Mouse (Mus musculus): ENCODE results near the gene B4galnt3.
A peak's percentile ranks its signal among the peaks of the same experiment; 100 is the strongest.

DNA sequence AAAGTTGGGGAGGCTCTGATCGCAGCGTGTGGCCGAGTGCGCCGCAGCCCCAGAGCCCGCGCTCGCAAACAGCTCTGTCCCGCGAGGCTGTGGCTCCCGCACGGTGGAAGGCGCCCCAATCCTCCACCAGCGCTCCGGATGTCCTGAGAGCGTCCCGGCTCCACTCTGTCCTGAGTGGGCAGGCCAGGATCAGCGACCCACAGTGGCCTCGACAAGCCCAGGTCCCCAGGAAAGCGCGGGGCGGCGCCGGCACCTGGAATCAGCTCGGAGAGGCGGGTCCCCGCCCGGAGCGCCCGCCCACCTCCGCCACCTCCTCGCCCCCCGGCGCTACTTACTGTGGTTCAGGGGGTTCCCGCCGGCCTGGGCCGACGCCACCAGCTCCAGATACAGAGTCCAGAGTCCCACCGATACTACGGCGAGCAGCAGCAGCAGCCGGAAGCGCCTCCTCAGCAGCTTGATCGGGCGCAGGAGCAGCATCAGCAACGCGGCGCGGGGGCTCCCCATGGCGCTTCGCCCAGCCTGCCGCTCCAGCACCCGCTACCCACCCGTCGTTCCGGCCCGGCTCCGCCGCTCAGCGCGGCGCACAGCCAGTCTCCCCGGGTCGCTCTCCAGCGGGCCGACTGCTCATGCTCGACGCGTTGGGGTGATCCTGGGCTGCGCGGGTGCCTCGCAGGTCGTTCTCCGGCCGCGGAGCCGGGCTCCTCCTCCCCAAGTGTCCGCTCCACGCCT lies at the start of gene B4galnt3, which contains the start of gene D330020A13Rik:
- 0 out of 2 replicates have a peak, but pooled peaks have one; percentile 12 for TF ChIP-seq EP300 (IDR thresholded peaks at IDR 0.05; ENCODE audit: insufficient read depth, low read depth, low read length)
- no peak for TF ChIP-seq CTCF (IDR thresholded peaks at IDR 0.05; ENCODE audit: low read depth, low read length)

Data from ES-Bruce4 (cell line).